Mouse (Mus musculus): ENCODE data around the gene Cars2.

Gene Cars2

DNA sequence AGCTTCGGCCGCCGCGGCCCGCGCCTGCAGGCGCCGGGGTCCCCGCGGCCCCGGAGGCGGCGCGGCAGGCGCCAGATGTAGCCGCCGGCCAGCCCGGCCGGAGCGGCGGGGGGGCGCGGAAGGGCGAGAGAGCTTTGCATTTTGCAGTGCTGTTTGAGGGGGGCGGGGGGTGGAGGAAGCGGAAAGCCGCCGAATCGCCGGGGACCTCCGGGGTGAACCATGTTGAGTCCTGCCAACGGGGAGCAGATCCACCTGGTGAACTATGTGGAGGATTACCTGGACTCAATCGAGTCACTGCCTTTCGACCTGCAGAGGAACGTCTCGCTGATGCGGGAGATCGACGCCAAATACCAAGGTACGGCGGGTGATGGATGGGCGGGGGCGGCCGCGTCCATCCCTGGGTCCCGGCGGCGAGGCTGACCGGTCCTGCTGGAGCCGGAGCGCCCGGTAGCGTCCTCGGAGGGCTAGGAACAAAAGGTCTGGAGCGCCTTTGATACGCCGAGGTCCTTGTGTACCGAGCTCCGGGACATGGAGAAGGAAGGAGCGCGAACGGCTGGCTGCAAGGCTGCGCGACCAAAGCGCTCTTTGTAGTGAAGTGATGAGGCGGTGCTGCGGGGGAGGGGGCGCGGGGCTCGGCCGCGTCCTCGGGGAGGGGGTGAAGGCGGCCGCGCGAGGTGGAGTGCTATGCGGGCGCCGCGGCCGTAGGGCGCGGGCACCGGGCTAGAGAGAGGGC lies 6.3 kb upstream of the Cars2 start:
- DNase-seq (ENCODE audit: low read depth) = peak; percentile 73

GRCm38 (mm10) chr8:11555720-11556591 lies 5.4 kb upstream of the Cars2 start:
- DNase-seq (ENCODE audit: low read depth) = peak; percentile 99

- DNase-seq (ENCODE audit: low read depth) = peak; percentile 98
Measured at GRCm38 (mm10) chr8:11554799-11555719, 4.5 kb upstream of the Cars2 start, which contains the start of gene Ing1. TSS of gene Ing1 (plus strand) at chr8:11555571.

DNA sequence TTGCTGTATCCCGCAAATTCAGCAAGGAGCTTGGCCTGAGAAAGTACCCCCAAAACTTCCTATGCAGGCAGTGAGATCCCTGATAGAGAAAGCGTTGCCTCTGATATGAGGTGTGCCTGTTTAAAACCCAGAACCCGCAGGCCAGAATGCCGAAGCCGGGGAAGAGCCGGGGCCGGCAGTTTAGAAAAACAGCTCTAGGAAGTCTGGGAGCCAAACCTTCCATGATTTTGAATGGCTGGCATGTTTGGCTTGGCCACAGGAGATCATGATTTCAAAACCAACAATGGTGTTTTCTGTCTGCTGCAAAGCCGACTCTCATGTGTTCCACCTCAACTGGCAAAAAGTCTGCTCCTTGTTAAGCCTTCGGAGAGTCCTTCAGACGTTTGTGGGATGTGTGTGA lies 1.8 kb upstream of the Cars2 start:
- DNase-seq (ENCODE audit: low read depth) = no peak

DNA sequence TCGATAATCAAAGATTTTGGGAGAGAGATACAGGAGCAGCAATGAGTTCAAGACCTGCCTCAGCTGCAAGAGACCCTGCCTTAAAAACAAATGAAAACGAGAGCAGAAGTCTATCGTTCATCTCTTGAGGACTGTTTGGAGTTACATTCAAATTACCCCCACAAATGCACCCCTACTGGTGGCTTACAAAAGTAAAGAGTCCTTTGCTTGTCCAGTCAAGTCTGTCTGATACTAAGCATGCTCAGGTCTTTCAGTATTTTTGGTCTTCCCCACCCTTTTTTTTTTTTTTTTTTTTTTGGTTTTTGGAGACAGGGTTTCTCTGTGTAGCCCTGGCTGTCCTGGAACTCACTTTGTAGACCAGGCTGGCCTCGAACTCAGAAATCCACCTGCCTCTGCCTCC lies 914 bp upstream of the Cars2 start:
- peak; percentile 34 for DNase-seq (ENCODE audit: low read depth)

GRCm38 (mm10) chr8:11549706-11550105 lies 877 bp downstream of the Cars2 start:
- DNase-seq (ENCODE audit: low read depth) = peak; percentile 70

- DNase-seq (ENCODE audit: low read depth) = no peak
Measured at GRCm38 (mm10) chr8:11547063-11547462, 3.5 kb downstream of the Cars2 start.

DNA sequence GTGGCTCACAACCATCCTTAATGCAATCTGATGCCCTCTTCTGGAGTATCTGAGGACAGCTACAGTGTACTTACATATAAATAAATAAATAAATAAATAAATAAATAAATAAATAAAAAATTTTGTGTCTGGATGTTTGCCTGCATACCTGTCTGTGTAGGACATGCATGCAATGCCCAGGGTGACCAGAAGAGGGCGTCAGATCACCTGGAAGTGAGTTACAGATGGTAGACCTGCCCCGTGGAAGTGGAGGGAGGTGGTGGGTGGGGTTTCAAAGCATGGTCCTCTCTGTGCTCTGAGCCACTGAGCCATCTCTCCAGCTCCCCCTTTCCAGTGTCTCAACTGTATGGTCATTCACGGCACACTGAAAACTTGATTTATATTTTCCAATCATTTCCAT lies 6.2 kb downstream of the Cars2 start:
- DNase-seq (ENCODE audit: low read depth) = peak; percentile 83

DNA sequence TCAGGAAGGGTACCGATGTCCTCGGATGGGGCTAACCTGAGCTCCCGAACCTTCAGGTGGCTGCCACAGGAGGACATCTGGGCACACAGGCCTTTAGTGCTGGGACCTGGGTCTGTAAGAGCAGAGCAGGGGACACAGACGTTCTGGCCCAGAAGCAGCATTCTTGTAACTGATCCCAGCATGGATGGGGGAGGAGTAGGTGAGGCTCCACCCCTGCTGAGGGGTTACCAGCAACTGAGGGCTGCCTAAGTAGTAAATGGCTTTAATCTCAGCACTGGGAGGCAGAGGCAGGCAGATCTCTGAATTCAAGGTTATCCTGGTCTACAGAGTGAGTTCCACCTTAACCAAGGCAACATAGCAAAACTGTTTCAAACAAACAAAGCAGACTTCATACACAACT lies 7.7 kb downstream of the Cars2 start:
- DNase-seq (ENCODE audit: low read depth) = no peak

GRCm38 (mm10) chr8:11542031-11542430 lies 8.6 kb downstream of the Cars2 start:
- DNase-seq (ENCODE audit: low read depth) = no peak

DNA sequence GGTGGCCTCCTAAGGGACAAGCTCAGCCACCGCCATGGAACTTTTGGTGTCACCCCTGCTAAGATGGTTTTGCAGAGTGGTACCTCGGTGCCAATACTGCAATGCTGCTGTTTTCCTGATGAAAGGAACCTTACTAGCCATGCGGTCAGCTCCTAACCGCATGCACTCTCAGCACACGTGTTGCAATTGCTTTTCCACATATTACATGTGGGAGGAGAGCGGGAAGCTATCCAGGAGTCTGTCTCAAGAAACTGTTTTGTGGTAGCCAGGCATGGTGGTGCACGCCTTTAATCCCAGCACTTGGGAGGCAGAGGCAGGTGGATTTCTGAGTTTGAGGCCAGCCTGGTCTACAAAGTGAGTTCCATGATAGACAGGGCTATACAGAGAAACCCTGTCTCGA lies 10.4 kb downstream of the Cars2 start:
- DNase-seq (ENCODE audit: low read depth) = no peak

GRCm38 (mm10) chr8:11539049-11539448 lies 11.5 kb downstream of the Cars2 start:
- no peak for DNase-seq (ENCODE audit: low read depth)

DNA sequence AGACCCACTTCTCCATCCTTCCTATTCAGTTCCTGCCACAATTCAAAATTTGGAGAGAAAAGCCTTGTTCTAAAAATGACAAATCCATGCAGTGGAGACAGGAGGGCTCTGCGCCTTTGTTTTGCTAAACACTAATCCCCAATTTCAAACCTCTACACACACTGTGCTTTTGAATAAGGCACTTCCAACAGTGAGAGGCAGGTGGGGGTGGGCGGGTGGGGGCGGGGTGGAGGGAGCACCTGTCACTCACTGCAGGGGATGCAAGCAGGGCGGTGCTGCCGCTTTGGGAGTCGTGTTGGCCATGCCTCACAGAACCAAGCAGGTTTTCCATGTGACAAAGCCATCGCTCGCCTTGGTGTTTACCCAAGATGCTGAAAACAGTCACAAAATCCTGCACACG lies 16.1 kb downstream of the Cars2 start:
- DNase-seq (ENCODE audit: low read depth) = no peak

DNA sequence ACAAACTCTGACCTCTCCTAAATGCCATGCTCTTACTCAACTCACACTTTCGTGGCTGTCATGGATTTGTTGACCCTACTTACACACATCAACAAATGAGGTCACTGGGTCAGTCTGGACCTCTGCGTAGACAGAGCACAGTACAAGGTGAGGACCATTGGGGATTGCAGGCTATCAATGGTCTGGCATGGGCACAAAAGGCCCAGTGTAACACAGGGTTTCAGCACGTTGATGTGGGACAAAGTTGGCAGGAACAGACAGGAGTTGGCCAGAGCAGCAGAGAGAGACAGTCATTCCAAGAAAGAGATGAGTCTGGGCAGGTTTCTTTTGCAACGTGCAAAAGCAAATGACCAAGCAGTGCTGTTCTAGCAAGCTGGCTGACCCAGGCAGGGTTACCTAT lies 19.7 kb downstream of the Cars2 start:
- no peak for DNase-seq (ENCODE audit: low read depth)

DNA sequence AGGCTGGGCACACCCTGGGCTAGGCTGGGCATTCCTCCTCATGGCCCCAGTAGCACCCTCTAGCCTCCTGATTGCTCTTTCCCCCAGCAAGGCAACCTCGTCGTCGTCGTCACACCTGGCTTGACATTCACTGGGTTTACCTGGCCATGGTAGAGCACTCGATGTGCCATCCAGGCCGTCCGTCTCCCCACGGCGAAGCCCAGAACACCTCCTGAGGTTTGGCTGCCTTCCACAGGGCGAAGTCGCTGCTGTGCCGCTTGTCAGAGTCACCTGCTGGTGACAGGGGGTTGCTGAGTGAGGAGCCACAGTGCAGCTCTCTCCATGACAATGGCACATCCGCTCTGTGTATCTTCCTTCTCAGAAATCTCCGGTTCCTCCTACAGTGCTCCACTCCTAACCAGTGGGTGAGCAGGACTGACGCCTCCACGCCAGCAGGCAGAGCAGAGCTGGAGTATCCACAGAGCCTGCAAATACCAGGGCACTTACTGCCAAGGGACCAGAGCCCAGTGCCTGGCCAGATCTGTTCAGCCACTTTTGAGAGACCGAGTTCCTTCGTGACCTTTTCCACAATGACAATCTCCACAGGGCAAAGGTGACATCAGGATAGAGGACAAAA lies 20.3 kb downstream of the Cars2 start:
- no peak for DNase-seq (ENCODE audit: low read depth)

DNA sequence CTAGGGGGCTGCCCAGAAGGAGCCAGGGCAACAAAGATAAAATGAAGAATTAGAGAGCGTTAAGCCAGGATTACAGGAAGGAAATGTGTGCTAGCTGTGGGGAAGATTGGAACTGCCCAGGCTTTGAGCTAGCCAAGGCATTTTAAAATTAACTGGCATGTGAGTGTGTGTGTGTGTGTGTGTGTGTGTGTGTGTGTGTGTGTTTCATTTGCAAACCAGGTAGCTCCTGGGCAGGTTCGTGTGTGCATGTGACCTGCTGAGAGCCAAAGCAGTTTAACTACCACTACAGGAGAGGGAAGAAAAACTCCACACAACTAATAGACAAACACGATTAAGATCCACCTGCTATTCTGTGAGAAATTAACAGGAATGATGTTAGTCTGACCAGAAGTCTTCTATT lies 27.3 kb downstream of the Cars2 start:
- DNase-seq (ENCODE audit: low read depth) = no peak

- DNase-seq (ENCODE audit: low read depth) = no peak
Measured at GRCm38 (mm10) chr8:11518676-11519075, 31.9 kb downstream of the Cars2 start.

- no peak for DNase-seq (ENCODE audit: low read depth)
Measured at GRCm38 (mm10) chr8:11518056-11518396, 32.6 kb downstream of the Cars2 start.

DNA sequence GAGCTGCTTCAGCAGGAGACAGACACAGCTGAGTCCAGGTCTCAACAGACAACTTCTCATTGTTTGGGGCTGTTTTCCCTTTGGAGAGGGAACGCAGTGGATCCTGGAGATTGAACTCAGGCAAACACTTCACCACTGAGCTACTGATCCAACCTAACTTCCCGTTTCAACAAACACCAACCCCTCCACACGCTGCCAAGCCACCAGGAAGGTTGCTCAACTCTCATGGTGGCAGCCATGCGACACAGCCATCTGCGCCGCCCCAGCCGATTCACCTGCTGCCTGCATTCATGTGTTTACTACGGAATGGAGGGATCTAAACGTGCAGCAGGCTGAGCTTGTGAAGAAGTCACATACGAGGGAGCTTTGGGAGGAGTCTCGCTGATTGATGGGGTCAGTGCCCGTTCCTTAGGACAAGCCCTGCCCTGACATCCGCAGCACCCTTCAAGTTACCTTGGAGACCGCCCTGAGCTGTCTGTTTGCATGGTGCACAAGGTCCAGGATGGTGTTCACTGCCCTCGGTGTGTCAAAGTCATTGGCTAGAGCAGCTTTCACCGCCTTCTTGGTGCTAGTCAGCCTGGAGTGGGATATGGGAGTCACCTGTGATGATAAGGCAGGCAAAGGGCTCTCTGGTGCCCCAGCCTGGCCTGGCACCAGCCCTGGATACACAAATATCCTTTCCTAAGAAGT lies 33.1 kb downstream of the Cars2 start:
- DNase-seq (ENCODE audit: low read depth) = no peak

DNA sequence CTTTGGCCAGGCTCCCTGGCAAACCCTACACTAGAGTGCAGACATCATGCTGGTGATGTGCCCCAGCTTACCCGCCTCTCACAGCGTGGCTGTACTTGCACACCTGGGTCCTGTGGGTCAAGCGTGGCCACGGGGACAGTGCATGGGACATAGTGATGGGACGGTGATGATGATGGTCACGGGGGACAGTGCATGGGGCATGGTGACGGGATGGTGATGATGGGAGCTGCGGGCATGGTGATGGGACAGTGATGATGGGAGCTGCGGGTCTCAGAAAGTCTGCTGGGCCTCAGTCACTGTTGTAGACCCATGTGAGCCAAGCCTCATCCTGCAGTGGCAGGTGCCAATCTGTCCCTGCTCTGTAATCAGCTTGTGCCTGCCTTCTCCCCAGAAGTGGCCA lies 34.3 kb downstream of the Cars2 start:
- DNase-seq (ENCODE audit: low read depth) = no peak

GRCm38 (mm10) chr8:11513247-11513646 lies 37.3 kb downstream of the Cars2 start:
- DNase-seq (ENCODE audit: low read depth) = no peak
